Mouse (Mus musculus): ENCODE results near the gene Gm20388.

- no peak for TF ChIP-seq CTCF (IDR thresholded peaks at IDR 0.05; ENCODE audit: borderline replicate concordance, insufficient read depth, low read depth, low read length)
- TF ChIP-seq POLR2A (IDR thresholded peaks at IDR 0.05; ENCODE audit: borderline replicate concordance, insufficient read depth, low read length): no peak
Measured at GRCm38 (mm10) chr8:121999211-121999610, 2088.6 kb downstream of the Gm20388 start.
